Mouse (Mus musculus) hindbrain, embryonic 15.5 days (tissue): ENCODE results near the gene Scn4a. TPM values are rescaled to one million over a fixed set of nuclear protein-coding genes. Genes with fewer than 3 reads are reported as not detected.

Experiments
- ATAC-seq: fragments of 200-750 bp; cut with Nextera tagmentation; 2 replicates; pipeline ENCODE4 v1.8.0; 2017; ENCODE audit warnings: low read depth, moderate number of reproducible peaks, moderate TSS enrichment; ENCODE audit not compliant: low FRiP score
- H3K27ac ChIP-seq: fragments of 300-500 bp; sonication (generic); replicated peaks from 2 replicates; pipeline ENCODE4 v1.5.1; 2015; ENCODE audit warnings: mild to moderate bottlenecking, inconsistent platforms
- H3K27me3 ChIP-seq: fragments of 300-500 bp; sonication (generic); 2 replicates; pipeline ENCODE4 v1.6.1; 2015; ENCODE audit warnings: control low read depth, inconsistent platforms
- H3K36me3 ChIP-seq: fragments of 300-500 bp; sonication (generic); 2 replicates; pipeline ENCODE4 v1.6.1; 2015; ENCODE audit warnings: control low read depth, inconsistent platforms
- H3K4me1 ChIP-seq: fragments of 300-500 bp; sonication (generic); replicated peaks from 2 replicates; pipeline ENCODE4 v1.6.1; 2015; ENCODE audit warnings: control low read depth, inconsistent platforms
- H3K4me2 ChIP-seq: fragments of 300-500 bp; sonication (generic); 2 replicates; pipeline ENCODE4 v1.6.1; 2015; ENCODE audit warnings: moderate library complexity, mild to moderate bottlenecking, inconsistent platforms
- H3K4me3 ChIP-seq: fragments of 300-500 bp; sonication (generic); 2 replicates; pipeline ENCODE4 v1.5.1; 2015; ENCODE audit warnings: mild to moderate bottlenecking, inconsistent platforms
- H3K9ac ChIP-seq: fragments of 300-500 bp; sonication (generic); 2 replicates; pipeline ENCODE4 v1.6.1; 2015; ENCODE audit warnings: inconsistent platforms
- H3K9me3 ChIP-seq: fragments of 300-500 bp; sonication (generic); 2 replicates; pipeline ENCODE4 v1.6.1; 2016; ENCODE audit warnings: control low read depth, inconsistent platforms
- WGBS: fragments of 180-500 bp; shearing (Covaris S2); methylation state at CpG from one replicate; pipeline ENCODE4 v1.1.7; 2015; 5-methylcytosine and 5-hydroxymethylcytosine counted together
- polyA plus RNA-seq: library from polyadenylated mRNA; unstranded; fragments of >200 nt; fragmentation: Nextera tagmentation; extraction: Ambion mirVana; gene quantifications from 2 replicates; pipeline ENCODE4 v1.2.1, GENCODE M21; 2015

Scn4a gene
- polyA plus RNA-seq, 1 experiment from 2014 or later = not detected

GRCm38 (mm10) chr11:106329128-106329527 lies 24.0 kb downstream of the Scn4a start:
- Histone ChIP-seq H3K27ac (no peak overlapping the region), H3K4me1 (no peaks in the 10 kb centered on the region), H3K9me3 (no peaks in the 10 kb centered on the region), H3K4me2 (no peak overlapping the region), H3K36me3 (no peaks in the 10 kb centered on the region), H3K9ac (no peak overlapping the region), H3K4me3 (no peak overlapping the region), H3K27me3 (no peaks in the 10 kb centered on the region)
- WGBS = 78% methylated on average over 6 of the region's 6 CpGs
- ATAC-seq = no peak

GRCm38 (mm10) chr11:106328521-106328920 lies 24.6 kb downstream of the Scn4a start:
- Histone ChIP-seq H3K36me3 (no peaks in the 10 kb centered on the region), H3K27ac (no peak overlapping the region), H3K9ac (no peak overlapping the region), H3K27me3 (no peaks in the 10 kb centered on the region), H3K4me2 (no peak overlapping the region), H3K4me1 (no peaks in the 10 kb centered on the region), H3K4me3 (no peak overlapping the region), H3K9me3 (no peaks in the 10 kb centered on the region)
- no peak for ATAC-seq
- WGBS = 73% methylated on average over 5 of the region's 5 CpGs

- Histone ChIP-seq H3K36me3 (no peaks in the 10 kb centered on the region), H3K4me1 (no peaks in the 10 kb centered on the region), H3K27ac (no peak overlapping the region), H3K4me2 (no peak overlapping the region), H3K9ac (no peak overlapping the region), H3K4me3 (no peak overlapping the region), H3K9me3 (no peaks in the 10 kb centered on the region), H3K27me3 (no peaks in the 10 kb centered on the region)
- no peak for ATAC-seq
- WGBS = 92% methylated on average over 8 of the region's 8 CpGs
Measured at GRCm38 (mm10) chr11:106326475-106326874, 26.6 kb downstream of the Scn4a start.

DNA sequence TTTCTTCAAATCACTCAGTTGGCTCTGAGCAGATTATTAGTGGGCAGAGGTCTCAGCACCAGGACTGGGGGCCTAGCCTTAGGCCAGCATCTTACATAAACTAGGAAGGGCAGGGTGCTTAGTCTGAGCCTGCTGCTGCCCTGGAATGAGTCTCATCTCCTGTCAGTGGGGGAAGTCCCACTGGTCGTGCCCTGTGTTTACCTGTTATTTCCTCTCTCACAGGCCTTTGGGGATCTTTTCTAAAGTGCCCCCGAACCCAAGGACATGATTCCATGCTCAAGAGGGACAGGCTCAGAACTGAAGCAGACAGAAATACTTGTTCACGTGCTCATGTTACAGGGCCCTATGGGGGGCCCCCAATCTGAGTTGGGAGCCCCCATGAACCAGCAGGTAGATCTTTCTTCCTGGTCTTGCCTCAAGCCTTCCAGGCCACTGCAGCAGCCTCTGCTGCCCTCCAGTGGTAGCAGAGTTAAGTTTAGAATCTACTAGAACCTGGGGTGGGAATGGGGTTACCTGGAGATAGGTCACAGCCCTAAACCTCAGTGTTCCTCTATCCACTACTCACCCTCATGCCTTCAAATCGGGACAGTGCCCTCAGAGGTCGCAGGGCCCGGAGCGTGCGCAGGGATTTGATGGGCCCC lies 27.4 kb downstream of the Scn4a start:
- ATAC-seq = no peak
- Histone ChIP-seq H3K4me1 (no peaks in the 10 kb centered on the region), H3K27me3 (no peaks in the 10 kb centered on the region), H3K4me2 (no peak overlapping the region), H3K9me3 (no peaks in the 10 kb centered on the region), H3K9ac (no peak overlapping the region), H3K27ac (no peak overlapping the region), H3K36me3 (no peaks in the 10 kb centered on the region), H3K4me3 (no peak overlapping the region)
- 73% methylated on average over 8 of the region's 8 CpGs for whole genome bisulfite sequencing

DNA sequence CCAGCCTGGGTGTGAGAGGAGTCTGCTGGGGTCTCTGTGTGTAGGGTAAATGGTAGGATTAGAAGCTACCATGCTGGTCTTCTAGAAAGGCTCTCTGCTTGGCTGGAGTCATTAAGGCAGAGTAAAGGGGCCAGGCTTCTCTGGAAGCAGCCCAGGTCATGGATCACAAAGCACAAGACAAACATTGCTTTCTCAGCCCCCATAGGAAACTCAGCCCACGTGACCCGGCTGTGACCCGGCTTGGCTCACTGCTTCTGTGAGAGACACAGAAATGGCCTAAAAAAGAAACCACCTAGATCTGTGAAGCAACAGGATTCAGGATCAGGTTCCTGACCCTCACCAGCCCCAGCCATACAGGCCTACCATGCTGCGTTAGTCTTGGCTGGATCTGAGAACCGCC lies 28.2 kb downstream of the Scn4a start:
- Histone ChIP-seq H3K9ac (no peak overlapping the region), H3K9me3 (no peaks in the 10 kb centered on the region), H3K36me3 (no peaks in the 10 kb centered on the region), H3K4me2 (no peak overlapping the region), H3K4me1 (no peaks in the 10 kb centered on the region), H3K4me3 (no peak overlapping the region), H3K27me3 (no peaks in the 10 kb centered on the region), H3K27ac (no peak overlapping the region)
- WGBS = 82% methylated on average over 5 of the region's 5 CpGs
- no peak for ATAC-seq

- H3K4me1 ChIP-seq = no peaks in the 10 kb centered on the region
- no peaks in the 10 kb centered on the region for H3K27me3 ChIP-seq
- no peak overlapping the region for H3K9ac ChIP-seq
- no peaks in the 10 kb centered on the region for H3K36me3 ChIP-seq
- H3K27ac ChIP-seq = no peak overlapping the region
- 80% methylated on average over 21 of the region's 21 CpGs for WGBS
- no peak overlapping the region for H3K4me3 ChIP-seq
- no peak overlapping the region for H3K4me2 ChIP-seq
- ATAC-seq = no peak
- no peaks in the 10 kb centered on the region for H3K9me3 ChIP-seq
Measured at GRCm38 (mm10) chr11:106318406-106319366, 34.4 kb downstream of the Scn4a start.

- Histone ChIP-seq H3K36me3 (no peaks in the 10 kb centered on the region), H3K27ac (no peak overlapping the region), H3K27me3 (no peaks in the 10 kb centered on the region), H3K4me2 (no peak overlapping the region), H3K4me1 (no peaks in the 10 kb centered on the region), H3K9me3 (no peaks in the 10 kb centered on the region), H3K9ac (no peak overlapping the region), H3K4me3 (no peak overlapping the region)
- WGBS = 87% methylated on average over 7 of the region's 7 CpGs
- no peak for ATAC-seq
Measured at GRCm38 (mm10) chr11:106317801-106318200, 35.3 kb downstream of the Scn4a start.

GRCm38 (mm10) chr11:106316416-106316815 lies 36.7 kb downstream of the Scn4a start:
- no peak for ATAC-seq
- Histone ChIP-seq H3K27me3 (no peaks in the 10 kb centered on the region), H3K27ac (no peak overlapping the region), H3K4me2 (no peak overlapping the region), H3K4me3 (no peak overlapping the region), H3K9ac (no peak overlapping the region), H3K9me3 (no peaks in the 10 kb centered on the region), H3K36me3 (no peaks in the 10 kb centered on the region), H3K4me1 (no peaks in the 10 kb centered on the region)
- WGBS = 67% methylated on average over 1 of the region's 1 CpGs

GRCm38 (mm10) chr11:106314333-106314812 lies 38.7 kb downstream of the Scn4a start, which contains the start of gene Cd79b:
Cd79b (minus strand) TSS chr11:106314762.
- 84% methylated on average over 9 of the region's 9 CpGs for WGBS

GRCm38 (mm10) chr11:106313533-106313932 lies 39.6 kb downstream of the Scn4a start:
- H3K9ac ChIP-seq = no peak overlapping the region
- H3K27ac ChIP-seq = no peak overlapping the region
- no peak overlapping the region for H3K4me3 ChIP-seq
- no peak for ATAC-seq
- H3K27me3 ChIP-seq = no peaks in the 10 kb centered on the region
- no peaks in the 10 kb centered on the region for H3K4me1 ChIP-seq
- no peaks in the 10 kb centered on the region for H3K36me3 ChIP-seq
- no peaks in the 10 kb centered on the region for H3K9me3 ChIP-seq
- H3K4me2 ChIP-seq = no peak overlapping the region
- 71% methylated on average over 5 of the region's 5 CpGs for WGBS

More at GRCm38 (mm10) chr11:106314333-106314812, 38.7 kb downstream of the Scn4a start, which contains the start of gene Cd79b:
- no peak for ATAC-seq
- no peaks in the 10 kb centered on the region for H3K36me3 ChIP-seq
- no peak within 1 kb of the TSS for H3K27ac ChIP-seq
- H3K4me3 ChIP-seq = no peak within 1 kb of the TSS
- no peaks in the 10 kb centered on the region for H3K9me3 ChIP-seq
- no peaks in the 10 kb centered on the region for H3K4me1 ChIP-seq
- no peak within 1 kb of the TSS for H3K9ac ChIP-seq
- H3K27me3 ChIP-seq = no peaks in the 10 kb centered on the region
- H3K4me2 ChIP-seq = no peak within 1 kb of the TSS

DNA sequence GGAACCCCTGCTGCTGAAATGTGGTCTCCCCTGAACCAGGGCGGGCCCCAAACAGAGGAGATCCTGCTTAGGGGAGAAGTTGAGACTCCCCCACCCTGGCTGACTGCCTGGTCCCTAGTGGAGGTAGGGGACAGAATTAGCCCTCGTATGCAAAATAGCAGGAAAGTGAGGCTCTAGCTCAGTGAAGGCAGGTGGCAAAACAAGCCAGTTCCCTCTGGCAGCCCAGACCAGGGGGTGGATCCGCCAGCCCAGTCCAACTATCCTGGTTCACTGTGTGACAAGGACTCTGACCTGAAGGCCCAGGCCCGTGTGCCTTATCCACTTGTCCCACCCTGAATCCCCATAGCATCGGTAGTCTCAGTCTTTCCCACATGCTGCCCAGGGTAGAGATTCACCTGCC lies 43.0 kb downstream of the Scn4a start:
- Histone ChIP-seq H3K4me3 (no peak overlapping the region), H3K27me3 (no peaks in the 10 kb centered on the region), H3K9ac (no peak overlapping the region), H3K4me1 (no peaks in the 10 kb centered on the region), H3K27ac (no peak overlapping the region), H3K9me3 (no peaks in the 10 kb centered on the region), H3K4me2 (no peak overlapping the region), H3K36me3 (no peaks in the 10 kb centered on the region)
- 68% methylated on average over 5 of the region's 5 CpGs for WGBS
- no peak for ATAC-seq

DNA sequence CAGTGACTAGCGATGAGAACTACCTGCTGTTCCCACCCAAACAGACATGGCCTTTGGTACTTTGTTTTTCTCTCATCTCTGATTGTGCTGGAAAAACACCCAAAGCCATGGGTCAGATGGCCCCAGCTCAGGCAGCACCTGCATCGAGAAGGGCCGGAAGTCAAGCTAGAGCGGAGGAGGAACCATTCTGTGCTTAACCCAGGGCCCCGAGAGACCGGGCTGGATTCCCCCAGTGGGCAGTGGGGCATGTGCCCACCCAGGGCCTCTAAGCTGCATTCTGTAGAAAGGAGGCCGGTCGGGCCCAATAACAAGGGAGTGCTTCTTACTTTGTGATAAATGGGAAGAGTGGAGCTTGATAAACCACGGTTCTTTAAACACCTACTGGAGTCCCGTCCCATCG lies 44.9 kb downstream of the Scn4a start:
- no peaks in the 10 kb centered on the region for H3K36me3 ChIP-seq
- no peak overlapping the region for H3K9ac ChIP-seq
- WGBS = 84% methylated on average over 11 of the region's 11 CpGs
- H3K27me3 ChIP-seq = no peaks in the 10 kb centered on the region
- no peak overlapping the region for H3K4me3 ChIP-seq
- no peaks in the 10 kb centered on the region for H3K9me3 ChIP-seq
- no peak overlapping the region for H3K4me2 ChIP-seq
- no peak for ATAC-seq
- no peaks in the 10 kb centered on the region for H3K4me1 ChIP-seq
- H3K27ac ChIP-seq = no peak overlapping the region
